Mouse (Mus musculus) embryonic facial prominence, embryonic 15.5 days (tissue): Measurements from ENCODE around the gene Galnt17. TPM values are rescaled to one million over a fixed set of nuclear protein-coding genes. Genes with fewer than 3 reads are reported as not detected.
A peak's percentile ranks its signal among the peaks of the same experiment; 100 is the strongest.

ENCODE experiments used
- ATAC-seq: fragments of 200-750 bp; cut with Nextera tagmentation; 2 replicates; pipeline ENCODE4 v1.8.0; 2017; ENCODE audit warnings: low read depth, moderate TSS enrichment; ENCODE audit not compliant: insufficient number of reproducible peaks, low FRiP score, low TSS enrichment
- H3K27ac ChIP-seq: fragments of 300-500 bp; sonication (generic); replicated peaks from 2 replicates; pipeline ENCODE4 v1.5.1; 2015; ENCODE audit warnings: mild to moderate bottlenecking, inconsistent platforms
- H3K27me3 ChIP-seq: fragments of 300-500 bp; sonication (generic); 2 replicates; pipeline ENCODE4 v1.6.1; 2015; ENCODE audit warnings: inconsistent platforms
- H3K36me3 ChIP-seq: fragments of 300-500 bp; sonication (generic); 2 replicates; pipeline ENCODE4 v1.6.1; 2015; ENCODE audit warnings: mild to moderate bottlenecking, inconsistent platforms
- H3K4me1 ChIP-seq: fragments of 300-500 bp; sonication (generic); 2 replicates; pipeline ENCODE4 v1.6.1; 2015; ENCODE audit warnings: inconsistent platforms
- H3K4me2 ChIP-seq: fragments of 300-500 bp; sonication (generic); replicated peaks from 2 replicates; pipeline ENCODE4 v1.6.1; 2015; ENCODE audit warnings: mild to moderate bottlenecking, inconsistent platforms
- H3K4me3 ChIP-seq: fragments of 300-500 bp; sonication (generic); replicated peaks from 2 replicates; pipeline ENCODE4 v1.5.1; 2015; ENCODE audit warnings: mild to moderate bottlenecking, inconsistent platforms
- H3K9ac ChIP-seq: fragments of 300-500 bp; sonication (generic); 2 replicates; pipeline ENCODE4 v1.6.1; 2015; ENCODE audit warnings: inconsistent platforms
- H3K9me3 ChIP-seq: fragments of 300-500 bp; sonication (generic); replicated peaks from 2 replicates; pipeline ENCODE4 v1.6.1; 2016; ENCODE audit warnings: inconsistent platforms
- WGBS: fragments of 180-500 bp; shearing (Covaris S2); methylation state at CpG from one replicate; pipeline ENCODE4 v1.1.7; 2015; 5-methylcytosine and 5-hydroxymethylcytosine counted together
- polyA plus RNA-seq: library from polyadenylated mRNA; unstranded; fragments of >200 nt; fragmentation: Nextera tagmentation; extraction: Ambion mirVana; gene quantifications from 2 replicates; pipeline ENCODE4 v1.2.1, GENCODE M21; 2015

The Galnt17 gene
- polyA plus RNA-seq, 1 experiment from 2014 or later, result 4.7 TPM

GRCm38 (mm10) chr5:131083072-131083657, 225.1 kb downstream of the Galnt17 start:
- H3K4me2 ChIP-seq, result peak overlapping the region; percentile 10; the same call in 1 of the 2 replicates
- no peaks in the 10 kb centered on the region for H3K9me3 ChIP-seq
- H3K9ac ChIP-seq, result no peak overlapping the region
- WGBS, result 31% methylated on average over 14 of the region's 14 CpGs
- H3K27ac ChIP-seq, result no peak overlapping the region; the same call in 1 of the 2 replicates
- H3K27me3 ChIP-seq, result no peaks in the 10 kb centered on the region
- no peaks in the 10 kb centered on the region for H3K36me3 ChIP-seq
- 0 out of 2 replicates have a peak, but pooled peaks have one; percentile 55 for ATAC-seq
- H3K4me3 ChIP-seq, result no peak overlapping the region
- 0 out of 2 replicates have a peak, but pooled peaks cover 4% of the 10 kb centered on the region for H3K4me1 ChIP-seq

GRCm38 (mm10) chr5:131077682-131078081, 230.6 kb downstream of the Galnt17 start:
- no peak overlapping the region for H3K27ac ChIP-seq
- H3K4me2 ChIP-seq, result no peak overlapping the region
- no peaks in the 10 kb centered on the region for H3K36me3 ChIP-seq
- H3K27me3 ChIP-seq, result no peaks in the 10 kb centered on the region
- no peak overlapping the region for H3K4me3 ChIP-seq
- no peak overlapping the region for H3K9ac ChIP-seq
- 23% methylated on average over 1 of the region's 1 CpGs for WGBS
- ATAC-seq, result no peak
- no peaks in the 10 kb centered on the region for H3K9me3 ChIP-seq
- no peaks in the 10 kb centered on the region for H3K4me1 ChIP-seq

GRCm38 (mm10) chr5:131075795-131076194, 232.5 kb downstream of the Galnt17 start:
- WGBS, result 89% methylated on average over 7 of the region's 7 CpGs
- Histone ChIP-seq H3K36me3 (no peaks in the 10 kb centered on the region), H3K27ac (no peak overlapping the region)

GRCm38 (mm10) chr5:131074295-131074694, 234.0 kb downstream of the Galnt17 start:
- Histone ChIP-seq H3K27ac (no peak overlapping the region), H3K4me1 (no peaks in the 10 kb centered on the region), H3K9ac (no peak overlapping the region), H3K27me3 (no peaks in the 10 kb centered on the region), H3K9me3 (no peaks in the 10 kb centered on the region), H3K4me3 (no peak overlapping the region), H3K36me3 (no peaks in the 10 kb centered on the region), H3K4me2 (no peak overlapping the region)
- WGBS, result 72% methylated on average over 4 of the region's 4 CpGs
- ATAC-seq, result no peak

More at GRCm38 (mm10) chr5:131075795-131076194, 232.5 kb downstream of the Galnt17 start:
- Histone ChIP-seq H3K9me3 (no peaks in the 10 kb centered on the region), H3K4me2 (no peak overlapping the region), H3K27me3 (no peaks in the 10 kb centered on the region), H3K4me3 (no peak overlapping the region), H3K9ac (no peak overlapping the region), H3K4me1 (no peaks in the 10 kb centered on the region)
- ATAC-seq, result no peak

GRCm38 (mm10) chr5:131065174-131065573, 243.1 kb downstream of the Galnt17 start:
- Histone ChIP-seq H3K4me2 (no peak overlapping the region), H3K27me3 (no peaks in the 10 kb centered on the region), H3K27ac (no peak overlapping the region), H3K9ac (no peak overlapping the region), H3K4me1 (no peaks in the 10 kb centered on the region), H3K36me3 (no peaks in the 10 kb centered on the region), H3K4me3 (no peak overlapping the region), H3K9me3 (no peaks in the 10 kb centered on the region)
- no peak for ATAC-seq
- WGBS, result 72% methylated on average over 6 of the region's 6 CpGs

- H3K9ac ChIP-seq, result no peak overlapping the region
- WGBS, result 39% methylated on average over 4 of the region's 4 CpGs
- no peak overlapping the region for H3K27ac ChIP-seq
- H3K9me3 ChIP-seq, result no peaks in the 10 kb centered on the region
- H3K4me1 ChIP-seq, result no peaks in the 10 kb centered on the region
- H3K27me3 ChIP-seq, result no peaks in the 10 kb centered on the region
- H3K36me3 ChIP-seq, result no peaks in the 10 kb centered on the region
- no peak overlapping the region for H3K4me3 ChIP-seq
- ATAC-seq, result no peak
- H3K4me2 ChIP-seq, result no peak overlapping the region
These were observed 259.8 kb downstream of the Galnt17 start for GRCm38 (mm10) chr5:131048505-131048904.

GRCm38 (mm10) chr5:131043130-131043529, 265.2 kb downstream of the Galnt17 start:
- H3K4me2 ChIP-seq, result no peak overlapping the region
- no peak for ATAC-seq
- H3K9me3 ChIP-seq, result no peaks in the 10 kb centered on the region
- H3K27ac ChIP-seq, result no peak overlapping the region
- H3K4me1 ChIP-seq, result no peaks in the 10 kb centered on the region
- no peaks in the 10 kb centered on the region for H3K27me3 ChIP-seq
- no peak overlapping the region for H3K9ac ChIP-seq
- no peak overlapping the region for H3K4me3 ChIP-seq
- no peaks in the 10 kb centered on the region for H3K36me3 ChIP-seq

GRCm38 (mm10) chr5:131040441-131040840, 267.9 kb downstream of the Galnt17 start:
- Histone ChIP-seq H3K27me3 (no peaks in the 10 kb centered on the region), H3K9me3 (no peaks in the 10 kb centered on the region), H3K4me1 (no peaks in the 10 kb centered on the region), H3K4me2 (no peak overlapping the region), H3K27ac (no peak overlapping the region), H3K36me3 (no peaks in the 10 kb centered on the region), H3K4me3 (no peak overlapping the region), H3K9ac (no peak overlapping the region)
- ATAC-seq, result no peak
- 89% methylated on average over 2 of the region's 2 CpGs for WGBS

- H3K27me3 ChIP-seq, result no peaks in the 10 kb centered on the region
- ATAC-seq, result no peak
- 80% methylated on average over 5 of the region's 5 CpGs for WGBS
- H3K4me2 ChIP-seq, result no peak overlapping the region
- H3K4me3 ChIP-seq, result no peak overlapping the region
- no peak overlapping the region for H3K9ac ChIP-seq
- H3K27ac ChIP-seq, result no peak overlapping the region
- H3K36me3 ChIP-seq, result no peaks in the 10 kb centered on the region
- no peaks in the 10 kb centered on the region for H3K9me3 ChIP-seq
- no peaks in the 10 kb centered on the region for H3K4me1 ChIP-seq
These were observed 268.5 kb downstream of the Galnt17 start for GRCm38 (mm10) chr5:131039611-131040313.

GRCm38 (mm10) chr5:131024506-131024905, 283.8 kb downstream of the Galnt17 start:
- H3K4me3 ChIP-seq, result no peak overlapping the region
- H3K9me3 ChIP-seq, result no peaks in the 10 kb centered on the region
- H3K27ac ChIP-seq, result no peak overlapping the region
- 90% methylated on average over 3 of the region's 3 CpGs for WGBS
- ATAC-seq, result peak; percentile 21; the same call in 1 of the 2 replicates
- no peaks in the 10 kb centered on the region for H3K4me1 ChIP-seq
- no peak overlapping the region for H3K9ac ChIP-seq
- no peaks in the 10 kb centered on the region for H3K36me3 ChIP-seq
- no peaks in the 10 kb centered on the region for H3K27me3 ChIP-seq
- H3K4me2 ChIP-seq, result no peak overlapping the region

- Histone ChIP-seq H3K27me3 (no peaks in the 10 kb centered on the region), H3K4me3 (no peak overlapping the region), H3K36me3 (no peaks in the 10 kb centered on the region), H3K27ac (no peak overlapping the region), H3K4me2 (no peak overlapping the region), H3K9me3 (no peaks in the 10 kb centered on the region), H3K4me1 (no peaks in the 10 kb centered on the region), H3K9ac (no peak overlapping the region)
- no peak for ATAC-seq
- 66% methylated on average over 18 of the region's 18 CpGs for WGBS
These were observed 285.8 kb downstream of the Galnt17 start for GRCm38 (mm10) chr5:131022396-131022993.
